Mouse (Mus musculus) MEL-GATA-1-ER (cell line): ENCODE data around the gene Pard3b.

Experiments used
- DNase-seq: peaks from one replicate; pipeline ENCODE4 v3.0.0-alpha.2; 2012; ENCODE audit warnings: low read depth; ENCODE audit errors: extremely low read depth

Pard3b gene

DNA sequence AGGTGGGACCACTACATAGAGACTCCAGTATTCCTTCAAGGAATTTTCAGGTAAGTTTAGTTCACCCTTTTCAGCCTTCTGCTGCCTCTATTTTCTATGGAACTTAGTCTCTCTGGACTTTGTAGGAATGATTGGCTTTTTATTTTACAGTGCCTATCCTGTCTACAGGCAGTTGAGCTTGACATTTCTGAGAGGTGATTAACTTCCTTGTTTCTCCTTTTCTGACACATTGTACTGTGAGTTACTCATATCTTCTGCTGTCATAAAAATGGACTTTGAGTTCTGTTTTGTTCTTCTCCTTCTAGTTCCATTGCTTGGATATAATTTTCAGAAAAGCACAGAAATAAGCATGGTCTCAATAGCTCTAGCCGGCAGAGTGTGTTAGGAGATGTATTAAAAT lies 112.4 kb downstream of the Pard3b start:
- no peak for DNase-seq

DNA sequence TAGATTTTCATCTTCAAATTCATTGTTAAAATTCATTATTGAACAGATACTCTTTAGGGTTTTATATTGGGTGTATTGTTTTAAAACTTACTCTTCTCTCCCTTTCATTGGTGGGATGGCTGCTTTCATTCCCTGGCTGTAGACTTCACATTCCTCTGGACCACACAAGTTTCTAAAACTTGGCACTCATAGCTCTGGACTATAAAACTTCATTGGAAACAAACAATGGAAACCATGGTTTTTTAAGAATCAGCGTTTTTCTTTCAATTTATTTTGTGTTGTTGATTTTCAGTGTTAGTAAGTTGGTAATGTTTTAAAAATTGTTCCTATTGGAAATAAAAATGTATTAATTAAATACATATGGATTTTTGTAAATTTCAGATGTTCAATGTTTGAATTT lies 118.1 kb downstream of the Pard3b start:
- DNase-seq, result no peak

DNA sequence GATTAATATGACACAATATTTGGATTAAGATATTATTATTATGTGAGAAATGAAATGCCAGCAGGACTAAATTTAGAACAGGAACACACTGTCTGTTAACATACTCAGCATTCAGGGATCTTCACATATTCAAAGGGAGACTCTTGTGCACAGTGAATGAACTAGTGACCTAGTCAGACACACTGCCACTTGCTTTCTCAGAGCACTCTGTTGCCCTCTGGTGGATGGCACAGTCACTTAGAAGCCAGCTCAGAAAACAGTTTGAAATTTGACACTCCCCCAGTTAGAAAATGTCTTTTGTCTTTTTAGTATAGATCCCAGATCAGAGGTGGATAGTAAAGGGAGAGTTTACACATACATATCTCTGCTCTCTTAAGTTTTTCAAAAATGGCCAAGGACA lies 132.6 kb downstream of the Pard3b start:
- DNase-seq, result no peak

- no peak for DNase-seq
These were observed 140.1 kb downstream of the Pard3b start for GRCm38 (mm10) chr1:61778731-61779130.

DNA sequence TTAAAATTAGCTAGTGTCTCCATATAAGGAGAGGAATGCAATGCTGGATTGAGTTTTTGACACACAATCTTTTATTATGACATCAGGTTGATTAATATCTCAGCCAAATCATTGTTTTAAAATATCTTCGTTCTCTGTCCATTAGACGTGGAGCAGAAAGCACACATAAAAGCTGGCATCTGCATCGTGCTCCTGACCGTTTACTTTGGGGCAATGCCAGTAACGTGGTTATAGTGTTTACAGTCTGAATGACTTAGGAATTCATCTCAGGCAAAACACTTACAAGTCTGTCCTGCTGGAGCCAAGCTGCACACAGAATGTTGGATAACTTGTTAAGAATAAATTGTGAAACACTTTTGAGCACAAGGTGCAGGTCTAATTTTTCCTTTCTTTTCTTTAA lies 141.3 kb downstream of the Pard3b start:
- no peak for DNase-seq

DNA sequence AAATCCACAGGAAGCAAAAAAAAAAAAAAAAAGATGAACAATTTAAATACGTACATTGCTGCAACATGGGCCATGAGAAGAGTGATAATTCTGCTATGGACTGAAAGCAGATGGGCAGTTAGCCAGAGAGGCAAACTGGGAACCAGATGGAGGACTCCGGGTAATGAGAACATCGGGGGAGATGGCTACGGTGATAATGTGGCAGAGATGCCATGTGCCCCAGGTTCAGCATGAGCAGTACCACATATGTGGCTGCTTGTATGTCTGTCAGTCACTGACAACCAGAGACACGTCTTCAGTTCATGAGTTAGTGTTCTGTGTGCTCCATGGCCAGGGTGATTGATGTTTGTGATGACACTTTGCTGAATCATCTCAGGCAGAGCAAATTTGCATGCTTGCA lies 157.7 kb downstream of the Pard3b start:
- no peak for DNase-seq

GRCm38 (mm10) chr1:61820213-61820612 lies 181.6 kb downstream of the Pard3b start:
- DNase-seq, result no peak

- DNase-seq, result no peak
These were observed 187.1 kb downstream of the Pard3b start for GRCm38 (mm10) chr1:61825560-61826191.

DNA sequence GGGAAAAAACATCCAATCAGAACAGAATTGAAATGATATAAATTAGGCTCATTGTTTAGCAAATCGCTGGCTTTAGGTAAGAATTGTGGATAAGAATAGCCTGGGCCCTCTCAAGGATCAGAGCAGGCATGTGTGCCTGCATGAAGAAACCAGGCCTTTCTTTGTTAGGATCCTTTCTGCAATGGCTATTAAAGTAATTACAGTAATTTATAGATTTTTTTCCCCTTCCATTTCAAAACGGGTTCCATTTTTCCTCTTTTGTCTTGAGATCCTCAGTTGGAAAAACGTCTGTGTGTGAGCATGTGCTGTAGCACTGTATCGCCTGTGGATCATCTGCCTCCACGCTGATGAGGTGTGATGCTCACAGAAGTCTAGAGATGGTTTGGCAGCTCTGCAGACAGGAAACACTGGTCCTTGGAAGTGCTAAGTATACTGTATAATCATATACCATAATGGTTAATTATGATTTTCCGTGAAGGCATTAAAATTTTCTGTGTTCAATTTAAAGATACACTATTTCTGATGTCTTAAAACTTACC lies 198.5 kb downstream of the Pard3b start:
- no peak for DNase-seq

DNA sequence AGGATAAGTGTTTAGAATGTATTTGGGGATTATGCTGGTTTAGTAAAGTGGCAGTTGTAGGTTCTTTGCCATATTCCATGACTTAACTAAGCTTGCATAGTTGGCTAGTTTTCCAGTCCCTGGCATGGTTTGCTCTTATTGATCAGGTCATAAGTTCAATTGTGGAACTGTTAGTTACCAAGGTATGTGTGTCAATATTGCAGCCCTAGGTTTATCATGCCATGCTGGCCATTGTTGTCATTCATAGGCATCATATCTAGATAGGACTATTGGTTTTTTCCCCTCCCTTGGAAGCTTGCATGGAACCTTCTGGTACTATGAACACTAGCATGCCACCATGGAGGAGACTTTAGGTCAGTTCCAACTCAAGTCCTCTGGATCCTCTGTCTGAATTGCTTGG lies 208.0 kb downstream of the Pard3b start:
- no peak for DNase-seq

- DNase-seq, result no peak
These were observed 210.5 kb downstream of the Pard3b start for GRCm38 (mm10) chr1:61849029-61849714.

DNA sequence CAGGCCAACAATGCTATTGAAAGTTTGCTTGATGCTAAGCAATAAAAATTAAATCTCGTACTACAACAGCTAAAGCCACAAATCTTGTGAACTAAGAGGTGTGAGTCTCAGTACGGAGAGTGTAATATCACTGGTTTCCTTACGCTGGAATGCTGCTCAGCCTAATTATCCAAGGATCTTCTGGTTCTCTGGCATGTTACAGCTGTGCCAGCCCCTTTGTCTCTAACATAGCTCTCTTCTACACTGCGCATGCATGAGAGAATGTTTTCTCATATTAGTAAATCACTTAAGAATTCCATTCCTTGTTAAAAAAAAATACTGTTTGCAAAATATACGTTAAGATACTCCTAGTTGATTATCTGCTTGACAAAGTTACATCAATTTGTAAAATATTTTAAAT lies 211.8 kb downstream of the Pard3b start:
- DNase-seq, result no peak

DNA sequence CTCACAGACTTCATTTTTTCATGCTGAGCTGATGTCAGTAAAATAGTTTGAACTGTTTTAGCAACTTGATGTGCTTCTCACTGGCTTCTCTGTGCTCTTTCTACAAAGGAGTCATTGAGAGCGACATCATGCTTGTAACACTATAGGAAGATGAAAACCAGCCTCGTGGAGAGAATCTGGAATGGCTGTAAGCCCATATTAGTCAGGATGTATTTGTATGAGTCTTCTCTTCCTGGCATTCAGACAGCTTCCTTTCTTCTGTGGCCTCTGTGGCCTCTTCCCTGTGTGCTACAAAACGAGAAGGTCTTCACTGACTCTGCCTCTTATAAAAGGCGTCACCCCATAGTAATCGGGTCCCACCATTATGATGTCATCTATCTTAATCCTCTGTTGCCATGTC lies 212.6 kb downstream of the Pard3b start:
- DNase-seq, result no peak

GRCm38 (mm10) chr1:61867286-61868082 lies 228.9 kb downstream of the Pard3b start:
- DNase-seq, result no peak

DNA sequence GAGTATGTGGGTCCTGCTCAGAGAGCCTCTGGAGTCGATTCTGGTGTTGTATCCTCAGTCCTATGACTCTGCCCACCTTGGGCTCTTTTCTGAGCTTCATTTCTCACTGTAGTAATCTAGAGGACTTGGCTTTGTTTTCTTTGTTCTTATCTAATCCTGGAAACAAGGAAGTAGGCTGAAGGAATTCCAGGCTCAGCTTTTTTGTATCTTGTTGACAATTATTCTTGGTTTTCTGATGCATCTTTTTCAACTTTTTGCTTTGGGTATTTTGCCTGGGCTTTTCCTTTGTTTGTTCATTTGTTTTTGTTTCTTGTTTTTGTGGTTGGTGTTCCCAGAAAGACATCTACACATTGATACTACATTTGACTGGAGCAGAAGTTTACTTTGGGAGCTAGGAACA lies 236.3 kb downstream of the Pard3b start:
- DNase-seq, result no peak

- no peak for DNase-seq
These were observed 241.3 kb downstream of the Pard3b start for GRCm38 (mm10) chr1:61879706-61880470.

DNA sequence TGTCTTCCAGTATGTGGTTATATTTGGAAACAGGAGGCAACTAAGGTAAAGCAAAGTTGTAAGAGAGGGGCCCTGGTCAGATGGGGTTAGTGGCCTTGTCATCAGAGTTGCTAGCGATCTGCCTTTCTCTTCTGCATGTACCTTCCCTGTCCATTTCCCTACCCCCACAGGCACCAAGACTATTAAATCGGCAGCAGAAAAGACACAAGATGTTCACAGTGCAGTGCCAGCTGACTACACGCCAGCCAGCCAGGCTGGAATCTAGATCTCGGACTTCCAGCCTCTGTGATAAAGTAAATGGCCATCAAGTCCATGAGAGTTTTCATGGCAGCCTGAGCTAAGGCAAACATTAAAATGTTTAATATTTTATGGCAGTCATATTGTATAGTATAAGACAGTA lies 257.4 kb downstream of the Pard3b start:
- no peak for DNase-seq

DNA sequence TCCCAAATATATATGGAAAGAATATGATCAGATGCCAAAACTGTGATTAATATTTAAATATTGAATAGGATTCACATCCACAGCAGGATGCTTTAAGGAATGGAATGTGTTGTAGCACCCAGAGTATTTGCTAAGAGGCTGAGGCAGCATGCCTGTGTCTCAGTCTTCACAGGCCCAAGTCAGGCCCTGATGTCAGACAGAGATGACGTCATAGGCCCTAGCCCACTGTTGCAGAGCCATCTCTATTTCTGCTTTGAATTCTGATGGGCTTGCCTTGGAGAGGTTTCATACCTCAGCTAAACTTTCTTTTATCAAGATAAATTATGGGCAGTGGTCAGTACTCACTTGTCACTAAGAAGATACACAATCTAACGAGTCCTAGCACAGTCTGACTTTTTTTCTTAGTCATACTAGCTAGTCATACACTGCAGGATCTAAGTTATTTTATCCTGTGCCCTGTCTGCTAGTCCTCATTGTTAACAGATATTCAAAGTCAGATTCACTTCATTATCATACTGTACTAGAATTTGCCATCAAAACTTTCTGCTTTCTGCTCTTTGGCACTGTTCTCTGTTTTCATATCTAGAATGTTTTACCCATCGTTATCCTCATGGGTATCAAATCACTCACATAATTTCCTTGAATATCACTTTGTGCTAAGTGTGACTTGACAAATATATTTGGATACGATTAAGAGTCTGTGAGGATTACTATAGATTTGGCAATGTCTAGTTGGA lies 264.8 kb downstream of the Pard3b start:
- DNase-seq, result no peak

DNA sequence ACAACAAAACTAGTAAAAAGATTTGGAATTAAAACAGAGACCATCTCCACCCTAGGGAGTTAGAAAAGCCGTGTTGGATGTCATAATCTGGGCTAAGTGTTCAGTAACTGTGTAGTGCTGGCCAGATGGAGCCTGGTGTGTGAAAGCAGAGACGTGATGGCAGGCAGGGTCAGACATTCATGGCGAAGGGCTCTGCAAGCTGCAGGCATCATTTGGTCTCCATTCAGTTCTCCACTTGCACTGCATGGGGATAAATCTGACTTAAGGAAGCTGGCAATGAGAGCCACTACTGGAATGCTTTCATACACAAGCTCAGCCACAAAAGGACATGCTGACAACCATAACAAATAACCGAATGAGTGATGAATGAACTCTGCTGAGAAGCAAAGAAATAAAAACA lies 265.4 kb downstream of the Pard3b start:
- DNase-seq, result no peak

DNA sequence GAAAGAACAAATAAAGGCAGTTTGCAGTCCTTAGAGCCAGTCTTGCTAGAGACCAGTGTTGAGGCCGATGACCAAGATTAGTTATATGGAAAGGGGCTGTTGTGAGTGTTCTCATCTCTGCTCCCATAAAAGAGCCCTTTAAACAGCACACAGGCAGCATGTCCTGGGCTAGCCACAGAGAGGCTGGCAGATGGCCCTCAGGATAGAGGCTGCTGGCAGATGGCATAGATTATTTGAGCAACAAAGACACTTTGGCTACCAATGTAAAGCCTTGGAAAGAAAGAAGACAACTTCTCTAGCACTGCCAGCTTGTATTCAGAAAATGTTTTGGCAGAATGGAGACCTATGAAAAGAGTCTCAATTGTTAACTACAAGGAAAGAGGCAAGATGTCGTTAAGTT lies 274.3 kb downstream of the Pard3b start:
- DNase-seq, result no peak

GRCm38 (mm10) chr1:61924958-61925357 lies 286.3 kb downstream of the Pard3b start:
- no peak for DNase-seq
